Mouse (Mus musculus) C2C12 (cell line): ENCODE measurements around the gene Med17.

ENCODE experiments used
- CTCF ChIP-seq: IDR thresholded peaks from one replicate; pipeline ENCODE4 v1.5.1; 2011; ENCODE audit not compliant: control insufficient read depth, insufficient read depth, insufficient read length
- USF1 ChIP-seq: IDR thresholded peaks from one replicate; pipeline ENCODE4 v1.6.1; 2011; ENCODE audit warnings: low read depth, mild to moderate bottlenecking, control low read depth, moderate library complexity

DNA sequence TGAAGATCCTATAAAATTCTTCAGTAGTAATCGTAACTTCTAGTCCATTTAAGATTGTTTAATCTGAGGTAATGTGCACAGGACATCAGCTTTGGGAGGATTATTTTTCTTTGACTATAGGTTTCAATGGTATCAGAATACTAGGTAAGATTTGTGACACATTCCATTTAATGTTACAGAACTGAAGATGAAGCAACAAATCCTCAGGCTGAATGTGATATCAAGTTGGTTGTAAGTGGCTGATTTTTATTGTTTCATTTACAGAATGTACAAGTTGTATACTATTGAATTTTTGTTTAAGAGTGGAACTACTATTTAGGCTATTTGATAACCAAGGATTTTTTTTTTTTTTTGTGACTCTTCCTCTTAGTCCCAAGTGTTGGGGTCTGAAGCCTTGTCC lies 30.4 kb upstream of the Med17 start:
- TF ChIP-seq CTCF (no peak), USF1 (no peak)
